Mouse (Mus musculus) adrenal gland, adult (tissue): ENCODE results near the gene Usp43.
A peak's percentile ranks its signal among the peaks of the same experiment; 100 is the strongest.

Experiments
- DNase-seq, 2 experiments: peaks; one replicate each; pipeline ENCODE4 v3.0.0; 2022 to 2023; ENCODE audit warnings: low spot score in 1 of 2; ENCODE audit not compliant: inconsistent age in 2 of 2

The Usp43 gene

GRCm38 (mm10) chr11:67903756-67904155 lies 18.2 kb downstream of the Usp43 start:
- DNase-seq: no peak

- DNase-seq: peak; percentile 95 to 98
These were observed 24.8 kb downstream of the Usp43 start for GRCm38 (mm10) chr11:67897064-67897560.

GRCm38 (mm10) chr11:67895641-67896040 lies 26.3 kb downstream of the Usp43 start:
- no peak for DNase-seq

- DNase-seq: no peak
These were observed 33.4 kb downstream of the Usp43 start for GRCm38 (mm10) chr11:67888521-67888920.

- no peak for DNase-seq
These were observed 36.0 kb downstream of the Usp43 start for GRCm38 (mm10) chr11:67885921-67886320.

GRCm38 (mm10) chr11:67865521-67866197 lies 56.3 kb downstream of the Usp43 start:
- no peak for DNase-seq

- DNase-seq: no peak
These were observed 56.9 kb downstream of the Usp43 start for GRCm38 (mm10) chr11:67865100-67865499.

GRCm38 (mm10) chr11:67861399-67861838 lies 60.5 kb downstream of the Usp43 start:
- no peak for DNase-seq

GRCm38 (mm10) chr11:67860743-67861398 lies 61.1 kb downstream of the Usp43 start:
- DNase-seq: no peak

- DNase-seq: no peak
These were observed 63.4 kb downstream of the Usp43 start for GRCm38 (mm10) chr11:67858518-67858917.

- peak; percentile 9 to 60 for DNase-seq
These were observed 66.9 kb downstream of the Usp43 start for GRCm38 (mm10) chr11:67855035-67855434.

GRCm38 (mm10) chr11:67853996-67854395 lies 68.0 kb downstream of the Usp43 start:
- no peak for DNase-seq

- DNase-seq: no peak
These were observed 70.2 kb downstream of the Usp43 start for GRCm38 (mm10) chr11:67851770-67852169.

GRCm38 (mm10) chr11:67845193-67845592 lies 76.8 kb downstream of the Usp43 start:
- no peak for DNase-seq

- no peak for DNase-seq
These were observed 82.1 kb downstream of the Usp43 start for GRCm38 (mm10) chr11:67839810-67840209.

GRCm38 (mm10) chr11:67835408-67836078 lies 86.4 kb downstream of the Usp43 start:
- DNase-seq: no peak

GRCm38 (mm10) chr11:67831820-67832219 lies 90.1 kb downstream of the Usp43 start:
- DNase-seq: no peak

GRCm38 (mm10) chr11:67829530-67829929 lies 92.4 kb downstream of the Usp43 start:
- DNase-seq: no peak

- no peak for DNase-seq
These were observed 93.4 kb downstream of the Usp43 start for GRCm38 (mm10) chr11:67828360-67829059.

GRCm38 (mm10) chr11:67821560-67821959 lies 100.4 kb downstream of the Usp43 start:
- no peak for DNase-seq

- DNase-seq: peak; percentile 12 to 64
These were observed 101.7 kb downstream of the Usp43 start for GRCm38 (mm10) chr11:67820221-67820620.
